11 mouse cellular contexts compared by ENCODE assay signal in genomic region chr9:96878464-96878863, GRCm38 (mm10). TPM values are rescaled to one million over a fixed set of nuclear protein-coding genes. Genes with fewer than 3 reads are reported as not detected.
DNase-seq lines count a peak whose midpoint lies in the region; ATAC-seq and TF ChIP-seq lines count a peak whose summit lies in the region.
"Had no signal": no experiment of that assay in that cellular context is flagged by ENCODE, and none has a peak within 500 bp of the region (broad histone marks: within the 10 kb centered on the region; RNA-seq: fewer than 3 reads in every experiment).

No protein-coding gene starts in this region.

- no peak for TF ChIP-seq CTCF in brain, embryonic 14.5 days (IDR thresholded peaks at IDR 0.05; ENCODE audit: borderline replicate concordance, extremely low read depth, insufficient read depth, insufficient read length)

- peak overlapping the region; percentile 92 for H3K27ac ChIP-seq in heart, embryonic 16.5 days (ENCODE audit: low read length)
- H3K27ac ChIP-seq in hindbrain, embryonic 16.5 days (ENCODE audit: low read depth, low read length): no peak overlapping the region
- H3K27ac ChIP-seq: forebrain, embryonic 13.5 days; liver, embryonic 14.5 days had no signal

- H3K9me3 ChIP-seq in heart, embryonic 16.5 days (replicated peaks; ENCODE audit: control insufficient read depth, low read length): no peaks in the 10 kb centered on the region
- H3K9me3 ChIP-seq in hindbrain, embryonic 16.5 days (ENCODE audit: control insufficient read depth, low read length): no peaks in the 10 kb centered on the region
- H3K9me3 ChIP-seq: forebrain, embryonic 13.5 days had no signal

- peaks cover 43% of the 10 kb centered on the region for H3K4me1 ChIP-seq in heart, embryonic 16.5 days (ENCODE audit: control insufficient read depth, insufficient read depth, low read length)
- H3K4me1 ChIP-seq in hindbrain, embryonic 16.5 days (ENCODE audit: control insufficient read depth, insufficient read depth, low read depth, low read length): peaks cover 10% of the 10 kb centered on the region

- 19% methylated on average over 4 of the region's 4 CpGs for WGBS in heart, embryonic 16.5 days
- WGBS in hindbrain, embryonic 16.5 days: 23% methylated on average over 4 of the region's 4 CpGs

- intact Hi-C loops in heart, postnatal 25 days (cut with DNase I): no loop called here

- H3K4me2 ChIP-seq in heart, embryonic 16.5 days (ENCODE audit: low read depth, low read length): peak overlapping the region; percentile 48
- no peak overlapping the region for H3K4me2 ChIP-seq in hindbrain, embryonic 16.5 days (ENCODE audit: low read length)
- H3K4me2 ChIP-seq: forebrain, embryonic 13.5 days had no signal

- TF ChIP-seq POLR2A in brain, embryonic 14.5 days (IDR thresholded peaks at IDR 0.05; ENCODE audit: borderline replicate concordance, extremely low read depth, insufficient read depth, insufficient read length, poor library complexity, severe bottlenecking): no peak

- peak; percentile 41 to 64 for DNase-seq in cerebellum, adult 18-20 months
- no peak for DNase-seq in cerebellum, adult 11-12 months
- no peak for DNase-seq in heart, postnatal 25 days (ENCODE audit: low spot score)
- DNase-seq in brain, embryonic 14.5 days (ENCODE audit: low read depth): peak; percentile 40
- DNase-seq in spleen, adult 18-20 months: no peak
- DNase-seq in thymus, postnatal 10 days (ENCODE audit: low spot score in 2 of 2): no peak
- DNase-seq: left cerebral cortex, postnatal 4 days had no signal

- H3K4me3 ChIP-seq in heart, embryonic 16.5 days (ENCODE audit: low read length): peak overlapping the region; percentile 5; the same call in 1 of the 2 replicates
- no peak overlapping the region for H3K4me3 ChIP-seq in hindbrain, embryonic 16.5 days (ENCODE audit: low read length)
- H3K4me3 ChIP-seq: forebrain, embryonic 13.5 days had no signal

- H3K9ac ChIP-seq in heart, embryonic 16.5 days (ENCODE audit: low read length): peak overlapping the region; percentile 47; the same call in 1 of the 2 replicates
- no peak overlapping the region for H3K9ac ChIP-seq in hindbrain, embryonic 16.5 days (ENCODE audit: low read depth, low read length)
- H3K9ac ChIP-seq: forebrain, embryonic 13.5 days; liver, embryonic 14.5 days had no signal

- H3K36me3 ChIP-seq in heart, embryonic 16.5 days (ENCODE audit: control insufficient read depth, insufficient read depth): no peaks in the 10 kb centered on the region; the same call in 1 of the 2 replicates
- no peaks in the 10 kb centered on the region for H3K36me3 ChIP-seq in hindbrain, embryonic 16.5 days (ENCODE audit: control insufficient read depth, insufficient read depth, low read length)

- peak; percentile 35 for ATAC-seq in heart, embryonic 16.5 days (replicated peaks; ENCODE audit: extremely low read depth, insufficient read depth, low FRiP score)
- peak; percentile 25; the same call in 1 of the 2 replicates for ATAC-seq in hindbrain, embryonic 16.5 days
- ATAC-seq: forebrain, embryonic 13.5 days had no signal

- H3K27me3 ChIP-seq in heart, embryonic 16.5 days (ENCODE audit: control insufficient read depth, insufficient read depth, low read length): no peaks in the 10 kb centered on the region
- no peaks in the 10 kb centered on the region for H3K27me3 ChIP-seq in hindbrain, embryonic 16.5 days (replicated peaks; ENCODE audit: control insufficient read depth, insufficient read depth, low read length)
- H3K27me3 ChIP-seq: forebrain, embryonic 13.5 days had no signal

RNA-seq across cellular contexts. Expression of gene Pxylp1, which starts 14.0 kb away (rescaled TPM):
- polyA plus RNA-seq in heart, embryonic 16.5 days (2015; fragmentation: Nextera tagmentation; extraction: Ambion mirVana): 25.8 and 26.0 TPM in 2 replicates
- total RNA-seq in heart, postnatal 25 days (2021): 10 to 100 TPM; 17.4 to 24.9 TPM
- 29.1 and 40.1 TPM in 2 replicates for polyA plus RNA-seq in brain, embryonic 14.5 days (2012; rRNA removed)
- 30.7 and 37.6 TPM in 2 replicates for polyA plus RNA-seq in hindbrain, embryonic 16.5 days (2015; fragmentation: Nextera tagmentation; extraction: Ambion mirVana)

Comparison
In these comparisons a context has a peak if more than half of its experiments do, and no peak if none do; other contexts are left out.
1. DNase-seq: peak in cerebellum, adult 18-20 months (2 of 2) and brain, embryonic 14.5 days (single experiment); none in cerebellum, adult 11-12 months (single experiment), heart, postnatal 25 days (single experiment), spleen, adult 18-20 months (0 of 2) and thymus, postnatal 10 days (0 of 2).